Comparison of ENCODE assay signal across 28 mouse cellular contexts in the genomic region with DNA sequence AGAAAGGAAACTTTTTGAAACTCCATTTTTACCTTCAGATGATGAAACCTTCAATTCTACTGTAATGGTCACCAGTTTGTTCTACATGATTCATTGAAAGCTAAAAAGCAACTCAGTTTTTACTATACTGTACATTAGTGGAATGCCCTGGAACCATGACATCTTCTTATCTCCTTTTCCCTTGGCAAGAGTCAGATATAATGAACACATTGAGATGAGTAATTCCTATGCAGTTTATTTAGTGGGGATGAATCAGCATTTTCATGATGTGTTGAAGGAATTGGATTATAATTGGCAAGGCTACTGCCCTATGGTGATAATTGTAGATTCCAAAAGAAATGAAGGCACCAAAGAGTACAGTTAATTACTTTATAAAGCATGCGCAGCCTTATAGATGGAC.
"Had no signal": no experiment of that assay in that cellular context is flagged by ENCODE, and none has a peak within 500 bp of the region (broad histone marks: within the 10 kb centered on the region; RNA-seq: fewer than 3 reads in every experiment).

No protein-coding gene starts in this region.

- H3K4me3 ChIP-seq: gastrocnemius, adult 2 months; heart, adult 2 months; heart, embryonic 13.5 days; heart, embryonic 15.5 days; intestine, embryonic 15.5 days; kidney, embryonic 15.5 days; layer of hippocampus, adult 2 months; left cerebral cortex, adult 2 months; limb, embryonic 13.5 days; limb, embryonic 15.5 days; liver, embryonic 12.5 days had no signal

- H3K36me3 ChIP-seq: heart, embryonic 13.5 days; heart, embryonic 15.5 days; intestine, embryonic 15.5 days; kidney, embryonic 15.5 days; limb, embryonic 13.5 days; limb, embryonic 15.5 days; liver, embryonic 12.5 days had no signal

- H3K9me3 ChIP-seq: heart, embryonic 15.5 days; intestine, embryonic 15.5 days; kidney, embryonic 15.5 days; limb, embryonic 15.5 days; liver, embryonic 12.5 days had no signal

- DNase-seq: gastrocnemius, adult 2 months; gastrocnemius, postnatal 14 days; gastrocnemius, postnatal 36 days; heart, adult 11 months; heart, adult 2 months; heart, postnatal 14 days; heart, postnatal 36 days; kidney, adult 2 months; kidney, adult 9 months; kidney, postnatal 25 days; kidney, postnatal 4 days; left cerebral cortex, postnatal 4 days had no signal

- H3K27ac ChIP-seq: gastrocnemius, adult 2 months; heart, adult 2 months; heart, embryonic 13.5 days; heart, embryonic 15.5 days; hindbrain, embryonic 14.5 days; intestine, embryonic 15.5 days; kidney, embryonic 15.5 days; kidney, postnatal 0 days; layer of hippocampus, adult 2 months; left cerebral cortex, adult 2 months; limb, embryonic 13.5 days; limb, embryonic 15.5 days; liver, embryonic 12.5 days; liver, embryonic 14.5 days had no signal

- H3K9ac ChIP-seq: heart, embryonic 13.5 days; heart, embryonic 15.5 days; hindbrain, embryonic 14.5 days; intestine, embryonic 15.5 days; kidney, embryonic 15.5 days; limb, embryonic 13.5 days; limb, embryonic 15.5 days; liver, embryonic 12.5 days; liver, embryonic 14.5 days had no signal

- H3K4me2 ChIP-seq: heart, embryonic 11.5 days; heart, embryonic 13.5 days; heart, embryonic 15.5 days; hindbrain, embryonic 14.5 days; intestine, embryonic 15.5 days; kidney, embryonic 15.5 days; limb, embryonic 13.5 days; limb, embryonic 15.5 days; liver, embryonic 12.5 days had no signal

- H3K4me1 ChIP-seq: heart, embryonic 15.5 days; intestine, embryonic 15.5 days; kidney, embryonic 15.5 days; limb, embryonic 13.5 days; limb, embryonic 15.5 days; liver, embryonic 12.5 days had no signal

- ATAC-seq: hindbrain, embryonic 16.5 days; inflammation-experienced regulatory T-cells, adult 6 months; intestine, embryonic 15.5 days; intestine, postnatal 0 days; liver, embryonic 12.5 days had no signal

- H3K27me3 ChIP-seq: heart, embryonic 13.5 days; heart, embryonic 15.5 days; intestine, embryonic 15.5 days; kidney, embryonic 15.5 days; limb, embryonic 13.5 days; limb, embryonic 15.5 days; liver, embryonic 12.5 days had no signal
